Mouse (Mus musculus): ENCODE measurements around the gene Birc6.
A peak's percentile ranks its signal among the peaks of the same experiment; 100 is the strongest.

Birc6 gene

GRCm38 (mm10) chr17:74527729-74528607, at the start of gene Birc6:
Birc6 (plus strand) TSS chr17:74528295.
- DNase-seq (ENCODE audit: low read depth in 2 of 2, low spot score in 2 of 2), result peak; percentile 100

- no peak for DNase-seq (ENCODE audit: low read depth in 2 of 2, low spot score in 2 of 2)
Observed at GRCm38 (mm10) chr17:74480361-74481069, 47.6 kb upstream of the Birc6 start.

- peak; percentile 92 to 97 for DNase-seq (ENCODE audit: low read depth in 2 of 2, low spot score in 2 of 2)
Observed at GRCm38 (mm10) chr17:74489024-74489900, 38.8 kb upstream of the Birc6 start, which contains the start of gene Yipf4. Yipf4 (plus strand) TSS chr17:74489493.

- no peak for DNase-seq (ENCODE audit: low read depth in 2 of 2, low spot score in 2 of 2)
Observed at GRCm38 (mm10) chr17:74489901-74490220, 38.2 kb upstream of the Birc6 start.

- DNase-seq (ENCODE audit: low read depth in 2 of 2, low spot score in 2 of 2), result no peak
Observed at GRCm38 (mm10) chr17:74491565-74491964, 36.5 kb upstream of the Birc6 start.

- no peak for DNase-seq (ENCODE audit: low read depth in 2 of 2, low spot score in 2 of 2)
Observed at GRCm38 (mm10) chr17:74500204-74500603, 27.9 kb upstream of the Birc6 start.

- DNase-seq (ENCODE audit: low read depth in 2 of 2, low spot score in 2 of 2), result no peak
Observed at GRCm38 (mm10) chr17:74501085-74501484, 27.0 kb upstream of the Birc6 start.

- DNase-seq (ENCODE audit: low read depth in 2 of 2, low spot score in 2 of 2), result no peak
Observed at GRCm38 (mm10) chr17:74507934-74508333, 20.2 kb upstream of the Birc6 start.

GRCm38 (mm10) chr17:74508600-74508999, 19.5 kb upstream of the Birc6 start:
- no peak for DNase-seq (ENCODE audit: low read depth in 2 of 2, low spot score in 2 of 2)

- DNase-seq (ENCODE audit: low read depth in 2 of 2, low spot score in 2 of 2), result no peak
Observed at GRCm38 (mm10) chr17:74512308-74512707, 15.8 kb upstream of the Birc6 start.

GRCm38 (mm10) chr17:74522797-74523723, 5.0 kb upstream of the Birc6 start:
- DNase-seq (ENCODE audit: low read depth in 2 of 2, low spot score in 2 of 2), result no peak

- DNase-seq (ENCODE audit: low read depth in 2 of 2, low spot score in 2 of 2), result no peak
Observed at GRCm38 (mm10) chr17:74526117-74526516, 2.0 kb upstream of the Birc6 start.

GRCm38 (mm10) chr17:74526806-74527653, 1.1 kb upstream of the Birc6 start:
- no peak for DNase-seq (ENCODE audit: low read depth in 2 of 2, low spot score in 2 of 2)

- DNase-seq (ENCODE audit: low read depth in 2 of 2, low spot score in 2 of 2), result peak in 1 of 2 experiments; percentile 22
Observed at GRCm38 (mm10) chr17:74528648-74529532, 795 bp downstream of the Birc6 start.

GRCm38 (mm10) chr17:74529533-74529824, 1.4 kb downstream of the Birc6 start:
- DNase-seq (ENCODE audit: low read depth in 2 of 2, low spot score in 2 of 2), result no peak

- DNase-seq (ENCODE audit: low read depth in 2 of 2, low spot score in 2 of 2), result no peak
Observed at GRCm38 (mm10) chr17:74534971-74535370, 6.9 kb downstream of the Birc6 start.

GRCm38 (mm10) chr17:74537526-74537925, 9.4 kb downstream of the Birc6 start:
- DNase-seq (ENCODE audit: low read depth in 2 of 2, low spot score in 2 of 2), result no peak

GRCm38 (mm10) chr17:74543615-74544014, 15.5 kb downstream of the Birc6 start:
- no peak for DNase-seq (ENCODE audit: low read depth in 2 of 2, low spot score in 2 of 2)

GRCm38 (mm10) chr17:74554118-74554517, 26.0 kb downstream of the Birc6 start:
- no peak for DNase-seq (ENCODE audit: low read depth in 2 of 2, low spot score in 2 of 2)
